Mouse (Mus musculus) left cerebral cortex, postnatal 25 days (tissue): ENCODE results near the gene Ppp2r1b. TPM values are rescaled to one million over a fixed set of nuclear protein-coding genes. Genes with fewer than 3 reads are reported as not detected.

ENCODE experiments used
- DNase-seq, 2 experiments: peaks; one replicate each; pipeline ENCODE4 v3.0.0; 2022; ENCODE audit warnings: low spot score in 2 of 2, mixed read lengths in 1 of 2
- intact Hi-C: fragments of 180-260 bp; cut with DNase I; formaldehyde crosslinking; loops from one replicate; pipeline ENCODE4 v1.15.1; 2025
- total RNA-seq, 2 experiments: library from RNA; stranded (reverse); gene quantifications; 2 replicates each; pipeline ENCODE4 v1.2.3; 2021

Gene Ppp2r1b
- total RNA-seq, 2 experiments from 2014 or later, result 17.6 to 19.1 TPM

GRCm38 (mm10) chr9:50833786-50834185, 11.3 kb upstream of the Ppp2r1b start:
- intact Hi-C loops, result no loop called here
- no peak for DNase-seq

GRCm38 (mm10) chr9:50835068-50835705, 9.9 kb upstream of the Ppp2r1b start:
- intact Hi-C loops, result no loop called here
- no peak for DNase-seq

GRCm38 (mm10) chr9:50836097-50836496, 9.0 kb upstream of the Ppp2r1b start:
- DNase-seq, result no peak
- intact Hi-C loops, result no loop called here

- intact Hi-C loops, result no loop called here
- DNase-seq, result no peak
Measured at GRCm38 (mm10) chr9:50841079-50841789, 3.9 kb upstream of the Ppp2r1b start.

- intact Hi-C loops, result loop anchor here (5.0 kb wide), 1 partner anchor 207 kb away; no protein-coding TSS in a partner anchor
- no peak for DNase-seq
Measured at GRCm38 (mm10) chr9:50845547-50845946, 446 bp downstream of the Ppp2r1b start.

GRCm38 (mm10) chr9:50847133-50847532, 2.0 kb downstream of the Ppp2r1b start:
- intact Hi-C loops, result loop anchor here (5.0 kb wide), 1 partner anchor 205 kb away; no protein-coding TSS in a partner anchor

GRCm38 (mm10) chr9:50847606-50848368, 2.7 kb downstream of the Ppp2r1b start:
- DNase-seq, result no peak
- intact Hi-C loops, result loop anchor here (2.0 to 5.0 kb wide), 2 partner anchors 205 to 305 kb away; no protein-coding TSS in a partner anchor

More at GRCm38 (mm10) chr9:50847133-50847532, 2.0 kb downstream of the Ppp2r1b start:
- no peak for DNase-seq

- intact Hi-C loops, result loop anchor here (1.0 to 5.0 kb wide), 3 partner anchors 160 to 304 kb away; partner anchors contain the start of gene Sik2
- DNase-seq, result no peak
Measured at GRCm38 (mm10) chr9:50848821-50849220, 3.7 kb downstream of the Ppp2r1b start.

GRCm38 (mm10) chr9:50849249-50849648, 4.1 kb downstream of the Ppp2r1b start:
- intact Hi-C loops, result loop anchor here (1.0 to 5.0 kb wide), 3 partner anchors 160 to 304 kb away; partner anchors contain the start of gene Sik2
- DNase-seq, result peak; percentile 92 to 97

GRCm38 (mm10) chr9:50849755-50850154, 4.7 kb downstream of the Ppp2r1b start:
- intact Hi-C loops, result loop anchor here (1.0 to 5.0 kb wide), 3 partner anchors 160 to 303 kb away; partner anchors contain the start of gene Sik2
- no peak for DNase-seq

GRCm38 (mm10) chr9:50850271-50850670, 5.2 kb downstream of the Ppp2r1b start:
- no peak for DNase-seq
- intact Hi-C loops, result no loop called here

- DNase-seq, result peak in 1 of 2 experiments; percentile 81
Measured at GRCm38 (mm10) chr9:50850713-50851112, 5.6 kb downstream of the Ppp2r1b start.

GRCm38 (mm10) chr9:50852634-50853349, 7.7 kb downstream of the Ppp2r1b start:
- DNase-seq, result peak in 1 of 2 experiments; percentile 46
- intact Hi-C loops, result no loop called here

More at GRCm38 (mm10) chr9:50850713-50851112, 5.6 kb downstream of the Ppp2r1b start:
- intact Hi-C loops, result no loop called here

GRCm38 (mm10) chr9:50854376-50854775, 9.3 kb downstream of the Ppp2r1b start:
- intact Hi-C loops, result no loop called here
- DNase-seq, result no peak

GRCm38 (mm10) chr9:50855133-50855766, 10.1 kb downstream of the Ppp2r1b start:
- DNase-seq, result no peak
- intact Hi-C loops, result no loop called here

GRCm38 (mm10) chr9:50855780-50856179, 10.7 kb downstream of the Ppp2r1b start:
- intact Hi-C loops, result loop anchor here (2.0 kb wide), 1 partner anchor 153 kb away; the partner anchor contains the start of gene Sik2
- DNase-seq, result no peak

GRCm38 (mm10) chr9:50856341-50857081, 11.4 kb downstream of the Ppp2r1b start:
- intact Hi-C loops, result loop anchor here (2.0 kb wide), 1 partner anchor 152 kb away; the partner anchor contains the start of gene Sik2
- DNase-seq, result peak; percentile 89 to 90
